Mouse (Mus musculus): ENCODE results near the gene Fbxo39. TPM values are rescaled to one million over a fixed set of nuclear protein-coding genes. Genes with fewer than 3 reads are reported as not detected.

The Fbxo39 gene
- not detected in 2 replicates for polyA plus RNA-seq (2015; fragmentation: Nextera tagmentation; extraction: Ambion mirVana)

DNA sequence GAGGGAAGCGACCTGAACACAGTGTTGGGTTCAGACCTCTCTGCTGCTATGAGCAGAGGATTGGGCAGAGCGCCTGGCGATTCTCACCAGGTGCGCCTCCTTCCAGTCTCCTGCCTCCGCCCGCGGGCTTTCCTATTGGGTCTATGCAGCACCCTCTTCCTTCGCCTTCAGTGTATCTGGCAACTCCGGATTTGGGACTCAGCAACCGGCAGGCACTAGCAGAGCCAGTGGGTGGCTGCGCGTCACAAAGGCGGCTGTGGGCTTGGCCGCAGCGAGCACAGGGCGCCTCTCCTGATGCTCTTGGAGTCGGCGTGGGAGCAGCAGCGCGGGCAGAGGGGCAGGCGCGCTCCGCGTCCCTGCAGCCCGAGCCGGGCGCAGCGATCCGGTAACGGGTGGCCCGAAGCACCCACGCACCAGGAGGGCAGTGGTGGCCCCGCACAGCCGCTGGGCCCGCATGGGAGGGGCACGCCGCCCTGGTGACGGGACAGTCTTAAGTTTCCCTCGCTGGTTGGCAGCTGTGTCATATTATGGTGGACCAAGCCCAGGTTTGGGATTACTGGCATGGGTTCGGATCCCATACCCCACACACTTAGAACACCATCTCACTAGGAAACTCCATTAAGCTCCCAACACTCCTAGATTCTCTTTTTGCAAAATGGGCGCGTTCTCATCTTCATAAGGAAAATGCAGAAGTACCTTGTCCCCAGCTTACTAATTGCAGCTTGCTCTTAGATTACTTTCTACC, at the start of gene Fbxo39:
TSS of gene Fbxo39 (plus strand) at position 294 of the 745 bp plus-strand sequence.
- Histone ChIP-seq H3K4me1 (peaks cover 8% of the 10 kb centered on the region), H3K9me3 (no peaks in the 10 kb centered on the region), H3K27ac (replicated peaks) (no peak within 1 kb of the TSS), H3K36me3 (no peaks in the 10 kb centered on the region), H3K4me3 (peak within 1 kb of the TSS; percentile 42), H3K4me2 (peak within 1 kb of the TSS; percentile 66), H3K9ac (peak within 1 kb of the TSS; percentile 42; the same call in 1 of the 2 replicates), H3K27me3 (replicated peaks) (peaks cover 65% of the 10 kb centered on the region)
- no peak for ATAC-seq (ENCODE audit: extremely low read depth, insufficient number of reproducible peaks, low FRiP score, low TSS enrichment)
- WGBS = 8% methylated on average over 42 of the region's 42 CpGs

DNA sequence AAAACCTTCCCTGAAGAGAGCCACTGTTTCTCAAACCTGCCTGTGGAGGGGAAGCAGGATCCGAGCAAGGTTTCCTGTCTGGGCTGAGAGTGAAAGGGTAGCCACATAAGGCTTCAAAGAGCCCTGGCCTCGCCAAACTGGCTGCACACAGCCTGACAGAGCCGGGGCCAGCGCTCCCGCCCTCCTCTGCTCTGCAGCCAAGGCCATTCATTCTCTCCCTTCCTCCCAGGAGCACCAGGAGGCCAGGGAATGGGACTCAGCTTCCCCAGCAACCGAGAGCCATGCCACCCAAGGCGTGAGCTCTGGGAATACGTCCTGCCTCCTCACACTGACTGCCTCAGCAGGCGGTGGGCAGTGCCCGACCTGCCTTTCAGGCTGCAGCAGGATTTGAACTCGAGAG, 48.8 kb upstream of the Fbxo39 start:
- no peaks in the 10 kb centered on the region for H3K9me3 ChIP-seq
- WGBS = 8% methylated on average over 11 of the region's 11 CpGs
- no peak overlapping the region for H3K27ac ChIP-seq (replicated peaks)
- no peaks in the 10 kb centered on the region for H3K36me3 ChIP-seq
- H3K4me2 ChIP-seq = peak overlapping the region; percentile 90
- H3K4me1 ChIP-seq = peaks cover 21% of the 10 kb centered on the region
- peaks cover 75% of the 10 kb centered on the region for H3K27me3 ChIP-seq (replicated peaks)
- H3K4me3 ChIP-seq = peak overlapping the region; percentile 55; the same call in 1 of the 2 replicates
- ATAC-seq (ENCODE audit: extremely low read depth, insufficient number of reproducible peaks, low FRiP score, low TSS enrichment) = no peak
- H3K9ac ChIP-seq = peak overlapping the region; percentile 77; the same call in 1 of the 2 replicates

DNA sequence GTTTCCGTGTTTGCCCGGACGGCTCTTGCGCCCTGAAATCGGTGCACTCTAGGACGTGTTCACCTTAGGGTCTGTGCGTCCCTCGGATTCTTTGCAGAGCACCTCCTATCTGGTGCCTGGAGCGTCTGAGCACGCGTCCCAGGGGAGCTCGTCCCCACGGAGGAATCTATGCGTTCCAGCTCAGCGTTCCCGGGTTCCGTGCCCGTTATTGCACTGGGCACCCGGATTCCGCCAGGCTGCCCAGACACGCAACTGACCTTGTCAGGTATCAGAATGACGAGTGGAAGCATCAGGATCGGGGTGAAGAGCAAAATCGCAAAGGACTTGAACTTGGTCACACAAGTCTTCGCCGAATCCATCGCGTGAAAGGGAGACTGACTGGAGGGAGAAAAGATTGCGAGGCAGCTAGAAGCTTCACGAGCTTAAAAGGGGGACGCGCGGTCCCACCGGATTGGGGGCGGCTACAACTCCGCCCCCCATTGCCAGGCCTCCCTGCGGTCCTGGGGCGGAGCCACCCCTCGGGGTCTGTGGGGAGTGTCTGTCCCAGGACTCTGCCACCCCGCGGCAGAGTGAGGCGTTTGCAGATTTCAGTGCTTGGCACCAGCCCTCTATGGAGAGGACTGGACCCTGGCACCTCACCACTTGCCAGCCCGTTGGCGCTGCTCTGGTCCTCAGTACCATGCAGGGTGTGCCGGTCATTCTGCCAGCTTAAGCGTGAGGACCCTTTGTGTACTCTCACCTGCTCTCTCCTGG, 47.9 kb upstream of the Fbxo39 start:
- Histone ChIP-seq H3K4me3 (peak overlapping the region; percentile 55), H3K9me3 (no peaks in the 10 kb centered on the region), H3K9ac (peak overlapping the region; percentile 77), H3K27ac (replicated peaks) (no peak overlapping the region), H3K36me3 (no peaks in the 10 kb centered on the region), H3K4me2 (peak overlapping the region; percentile 90), H3K27me3 (replicated peaks) (peaks cover 75% of the 10 kb centered on the region), H3K4me1 (peaks cover 26% of the 10 kb centered on the region)
- 1% methylated on average over 46 of the region's 46 CpGs for WGBS
- ATAC-seq (ENCODE audit: extremely low read depth, insufficient number of reproducible peaks, low FRiP score, low TSS enrichment) = peak; percentile 31; the same call in 1 of the 2 replicates

DNA sequence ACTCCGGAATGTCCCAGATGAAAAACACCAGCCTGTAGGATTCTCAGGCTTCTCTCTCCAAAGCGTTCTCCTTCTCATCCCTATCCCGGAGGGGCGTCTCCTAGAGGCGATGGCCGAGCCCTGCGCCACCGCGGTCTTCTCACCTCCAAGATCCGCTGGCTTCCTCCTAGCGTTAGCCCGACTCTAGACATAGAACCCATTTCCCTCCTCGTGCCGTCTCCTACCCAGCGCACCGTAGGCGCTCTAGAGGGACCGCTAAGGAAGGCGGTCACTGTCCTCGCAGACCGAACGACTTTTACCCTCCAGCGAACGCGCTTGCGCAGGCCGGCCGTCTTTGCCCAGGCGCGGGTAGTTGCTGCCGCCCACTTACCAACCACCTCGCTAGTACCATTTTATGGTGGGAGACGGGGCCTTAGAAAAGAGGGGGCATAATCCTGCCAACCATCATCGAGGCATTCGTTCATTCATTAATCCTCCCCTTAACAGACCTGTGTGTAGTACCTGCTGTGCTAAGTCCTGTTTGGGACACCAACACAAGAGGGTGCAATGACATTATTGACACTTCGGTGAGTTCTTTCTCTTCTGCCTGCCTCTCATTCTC, 47.2 kb upstream of the Fbxo39 start, which contains the start of gene Slc13a5:
TSS of gene Slc13a5 (minus strand) at position 263 of the 601 bp plus-strand sequence.
- Histone ChIP-seq H3K27ac (replicated peaks) (no peak within 1 kb of the TSS), H3K27me3 (replicated peaks) (peaks cover 71% of the 10 kb centered on the region), H3K4me2 (peak within 1 kb of the TSS; percentile 90), H3K9ac (peak within 1 kb of the TSS; percentile 77), H3K4me1 (peaks cover 32% of the 10 kb centered on the region), H3K9me3 (no peaks in the 10 kb centered on the region), H3K4me3 (peak within 1 kb of the TSS; percentile 55), H3K36me3 (no peaks in the 10 kb centered on the region)
- ATAC-seq (ENCODE audit: extremely low read depth, insufficient number of reproducible peaks, low FRiP score, low TSS enrichment) = no peak
- WGBS = 3% methylated on average over 36 of the region's 36 CpGs

DNA sequence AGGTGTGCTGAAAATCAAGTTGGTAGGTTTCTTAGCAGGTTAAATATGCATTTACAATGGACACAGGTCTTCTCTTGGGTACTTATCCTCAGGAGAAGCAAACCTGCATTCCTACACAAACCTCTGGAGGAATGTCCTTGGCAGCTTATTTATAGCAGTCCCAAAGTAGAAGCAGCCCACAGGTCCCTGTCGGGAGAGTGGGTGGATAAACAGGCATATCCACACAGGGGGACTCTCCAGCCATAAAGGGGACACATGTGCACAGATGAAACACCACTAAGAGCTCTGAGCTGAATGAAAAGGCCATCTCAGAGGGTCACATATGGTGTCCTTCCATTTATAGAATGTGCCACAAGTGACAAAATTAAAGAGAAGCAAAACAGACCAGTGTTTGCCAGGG, 42.5 kb upstream of the Fbxo39 start:
- Histone ChIP-seq H3K9me3 (no peaks in the 10 kb centered on the region), H3K36me3 (no peaks in the 10 kb centered on the region), H3K4me2 (no peak overlapping the region), H3K4me1 (peaks cover 18% of the 10 kb centered on the region), H3K4me3 (no peak overlapping the region), H3K9ac (no peak overlapping the region), H3K27ac (replicated peaks) (0 out of 2 replicates have a peak overlapping the region, but pooled peaks have one; percentile 12), H3K27me3 (replicated peaks) (peaks cover 24% of the 10 kb centered on the region)
- WGBS = 17% methylated on average over 1 of the region's 1 CpGs
- no peak for ATAC-seq (ENCODE audit: extremely low read depth, insufficient number of reproducible peaks, low FRiP score, low TSS enrichment)

DNA sequence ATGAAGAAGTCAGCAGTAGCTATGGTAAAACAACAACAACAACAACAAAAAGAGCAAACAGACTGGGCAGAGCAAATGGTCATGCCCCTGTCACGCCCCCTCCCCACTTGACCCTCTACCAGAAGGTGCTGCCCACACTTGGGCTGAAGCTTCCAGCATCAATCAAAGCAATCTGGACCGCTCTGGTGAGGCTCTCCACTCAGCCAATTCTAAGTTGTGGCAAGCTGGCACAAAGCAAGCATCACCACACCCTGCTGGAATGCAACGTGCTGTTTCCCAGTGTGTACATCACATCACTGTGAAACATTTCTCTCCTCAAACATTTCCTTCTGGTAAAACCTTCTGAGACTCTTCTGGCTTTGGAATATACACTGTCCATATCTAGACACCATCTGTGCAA, 40.9 kb upstream of the Fbxo39 start:
- no peak for ATAC-seq (ENCODE audit: extremely low read depth, insufficient number of reproducible peaks, low FRiP score, low TSS enrichment)
- Histone ChIP-seq H3K36me3 (no peaks in the 10 kb centered on the region), H3K4me2 (no peak overlapping the region), H3K4me1 (peaks cover 11% of the 10 kb centered on the region), H3K27me3 (replicated peaks) (peaks cover 8% of the 10 kb centered on the region), H3K4me3 (no peak overlapping the region), H3K9ac (no peak overlapping the region), H3K9me3 (no peaks in the 10 kb centered on the region), H3K27ac (replicated peaks) (no peak overlapping the region)
- WGBS = 53% methylated on average over 3 of the region's 3 CpGs

DNA sequence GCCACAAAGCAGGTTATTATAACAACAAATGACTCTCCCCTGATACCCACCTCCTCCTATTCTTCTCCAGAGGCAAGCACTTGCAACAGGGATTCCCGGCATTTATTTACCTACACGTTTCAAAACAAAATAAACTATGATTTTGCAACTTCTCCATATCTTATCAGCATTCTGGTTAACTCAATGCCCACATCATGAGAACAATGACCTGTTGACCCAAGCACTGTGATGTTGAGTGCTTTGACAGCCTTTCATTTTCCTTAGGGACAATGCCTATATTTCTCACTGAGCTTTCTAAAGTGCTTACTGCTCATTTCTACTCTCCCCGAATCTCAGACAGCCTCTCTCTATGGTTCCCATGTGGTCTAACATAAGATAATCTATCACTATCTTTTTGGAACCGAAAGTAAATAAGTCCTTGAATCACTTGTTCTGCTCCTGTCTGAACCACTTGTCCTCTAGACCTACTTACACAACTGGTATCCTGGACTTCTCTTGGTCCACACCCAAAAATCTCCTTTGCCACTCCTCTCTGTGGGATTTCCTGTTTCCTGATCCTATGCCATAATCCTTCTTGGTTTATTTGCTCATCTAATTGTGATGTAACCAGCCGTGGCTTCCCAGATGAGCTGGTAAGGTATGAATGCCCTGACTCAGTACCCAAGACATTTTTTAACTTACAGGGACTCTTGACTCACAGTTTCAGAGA, 32.9 kb upstream of the Fbxo39 start:
- no peak overlapping the region for H3K4me3 ChIP-seq

DNA sequence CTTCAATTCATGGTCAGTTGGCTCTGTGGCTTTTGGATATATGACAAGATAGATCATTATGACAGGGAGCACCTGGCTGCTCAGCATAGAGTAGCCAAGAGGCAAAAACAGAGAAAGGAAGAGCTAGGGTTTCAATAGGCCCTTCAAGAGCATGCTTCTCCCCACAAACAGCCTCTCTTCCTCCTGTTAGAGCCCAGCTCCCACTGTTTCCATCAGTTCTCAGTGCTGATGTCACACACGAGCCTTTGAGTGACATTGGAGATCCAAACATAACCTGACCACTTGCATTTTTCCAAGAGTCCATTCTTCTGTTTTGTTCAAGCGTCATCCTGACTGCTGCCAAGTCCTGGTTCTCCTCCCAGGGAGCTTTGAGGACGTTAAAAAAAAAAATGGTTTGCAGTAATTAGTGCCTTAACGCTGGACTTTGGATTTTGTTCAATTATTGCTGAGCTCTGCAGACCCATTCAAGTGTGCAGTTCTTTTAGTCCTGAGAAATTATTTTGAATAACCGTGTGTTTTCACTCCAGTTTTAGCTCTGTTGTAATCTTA, 32.3 kb upstream of the Fbxo39 start:
- Histone ChIP-seq H3K27ac (replicated peaks) (no peak overlapping the region), H3K4me3 (no peak overlapping the region), H3K36me3 (no peaks in the 10 kb centered on the region), H3K9me3 (no peaks in the 10 kb centered on the region), H3K27me3 (replicated peaks) (no peaks in the 10 kb centered on the region), H3K4me2 (no peak overlapping the region), H3K4me1 (peaks cover 5% of the 10 kb centered on the region; the same call in 1 of the 2 replicates), H3K9ac (no peak overlapping the region)
- ATAC-seq (ENCODE audit: extremely low read depth, insufficient number of reproducible peaks, low FRiP score, low TSS enrichment) = no peak
- WGBS = 62% methylated on average over 5 of the region's 5 CpGs

More for the DNA sequence above, 32.9 kb upstream of the Fbxo39 start:
- Histone ChIP-seq H3K4me2 (no peak overlapping the region), H3K9me3 (no peaks in the 10 kb centered on the region), H3K27ac (replicated peaks) (no peak overlapping the region), H3K36me3 (no peaks in the 10 kb centered on the region), H3K27me3 (replicated peaks) (no peaks in the 10 kb centered on the region), H3K9ac (no peak overlapping the region), H3K4me1 (peaks cover 5% of the 10 kb centered on the region; the same call in 1 of the 2 replicates)
- ATAC-seq (ENCODE audit: extremely low read depth, insufficient number of reproducible peaks, low FRiP score, low TSS enrichment) = no peak
- WGBS = 67% methylated on average over 5 of the region's 5 CpGs

DNA sequence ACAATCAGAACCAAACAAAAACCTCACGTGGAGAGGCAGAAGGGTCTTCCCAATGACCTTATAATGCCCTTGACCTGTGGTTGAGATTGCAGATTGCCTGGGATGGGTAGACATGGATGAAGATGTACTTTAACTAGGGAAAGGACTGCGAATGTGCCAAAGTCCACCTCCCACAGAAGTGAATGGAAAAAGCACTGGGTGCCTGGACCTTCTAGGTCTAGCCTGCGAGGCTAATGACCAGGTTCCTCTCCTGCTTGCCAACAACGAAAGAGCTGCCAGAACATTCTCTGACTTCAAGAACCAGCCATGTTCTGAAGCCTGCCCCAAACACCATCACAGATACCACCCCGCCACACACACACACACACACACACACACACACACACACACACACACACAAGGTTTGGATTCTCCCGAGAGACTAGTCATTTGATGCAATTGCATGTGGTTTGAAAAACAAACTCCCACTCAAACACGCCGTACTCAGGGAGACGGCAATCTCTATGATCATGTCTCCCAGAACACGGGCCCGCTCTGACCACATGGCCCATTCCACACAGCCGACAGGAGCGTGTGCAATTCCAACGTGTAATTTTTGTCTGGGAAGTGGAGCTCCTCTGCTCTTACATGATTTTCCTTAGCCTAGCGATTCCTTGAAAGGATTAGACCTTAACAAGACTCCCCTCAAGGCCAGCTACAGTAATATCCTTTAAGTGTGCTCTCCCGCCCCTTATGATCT, 30.6 kb upstream of the Fbxo39 start:
- Histone ChIP-seq H3K4me1 (peaks cover 5% of the 10 kb centered on the region; the same call in 1 of the 2 replicates), H3K9me3 (no peaks in the 10 kb centered on the region), H3K4me3 (no peak overlapping the region), H3K4me2 (no peak overlapping the region), H3K27ac (replicated peaks) (no peak overlapping the region), H3K27me3 (replicated peaks) (no peaks in the 10 kb centered on the region), H3K36me3 (no peaks in the 10 kb centered on the region), H3K9ac (no peak overlapping the region)
- no peak for ATAC-seq (ENCODE audit: extremely low read depth, insufficient number of reproducible peaks, low FRiP score, low TSS enrichment)
- 84% methylated on average over 16 of the region's 16 CpGs for WGBS

DNA sequence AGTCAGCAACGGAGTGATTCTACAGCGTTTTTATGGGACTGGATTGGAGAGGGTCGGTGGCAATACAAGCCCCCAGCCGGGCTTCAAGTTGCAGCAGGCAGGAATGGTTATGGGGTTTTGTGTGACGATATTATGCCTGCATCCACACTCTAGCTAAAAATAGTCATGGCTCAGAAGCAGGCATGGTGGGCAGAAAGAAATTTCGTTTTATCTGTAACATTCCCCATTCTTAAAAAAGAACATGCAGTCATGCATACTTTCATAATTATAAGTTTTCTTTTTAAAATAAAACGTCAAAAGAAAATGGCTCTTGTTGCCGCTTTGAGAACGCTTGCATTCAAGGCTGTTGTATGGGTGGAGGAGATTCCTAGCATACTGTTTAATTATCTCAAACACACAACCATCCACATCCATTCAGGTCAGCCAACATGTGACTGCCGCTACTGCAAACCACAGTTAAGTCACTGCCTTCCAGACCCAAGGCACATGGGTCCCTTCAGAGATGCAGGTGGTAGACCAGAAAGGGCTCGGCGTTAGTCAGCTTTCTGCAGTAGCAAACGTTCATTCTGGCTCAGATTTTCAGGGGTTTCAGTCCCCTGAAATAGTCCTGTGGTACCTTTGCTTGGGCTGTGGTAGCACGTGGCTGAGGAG, 29.6 kb upstream of the Fbxo39 start:
- H3K36me3 ChIP-seq = no peaks in the 10 kb centered on the region
- H3K4me1 ChIP-seq = peaks cover 5% of the 10 kb centered on the region; the same call in 1 of the 2 replicates
- WGBS = 65% methylated on average over 14 of the region's 14 CpGs
- no peak overlapping the region for H3K27ac ChIP-seq (replicated peaks)
- no peaks in the 10 kb centered on the region for H3K9me3 ChIP-seq
- H3K9ac ChIP-seq = no peak overlapping the region
- no peak overlapping the region for H3K4me3 ChIP-seq
- H3K4me2 ChIP-seq = no peak overlapping the region
- ATAC-seq (ENCODE audit: extremely low read depth, insufficient number of reproducible peaks, low FRiP score, low TSS enrichment) = no peak
- H3K27me3 ChIP-seq (replicated peaks) = no peaks in the 10 kb centered on the region

All from heart, embryonic 13.5 days (tissue).